Mouse (Mus musculus) megakaryocyte, embryonic 14.5 days (primary cell): Measurements from ENCODE around the gene Setmar. TPM values are rescaled to one million over a fixed set of nuclear protein-coding genes. Genes with fewer than 3 reads are reported as not detected.

Experiments used
- H3K27me3 ChIP-seq: replicated peaks from 2 replicates; pipeline ENCODE3; 2012; ENCODE audit warnings: inconsistent platforms
- H3K36me3 ChIP-seq: replicated peaks from 2 replicates; pipeline ENCODE3; 2012; ENCODE audit warnings: low read length, inconsistent platforms, mixed read lengths
- H3K4me1 ChIP-seq: 2 replicates; pipeline ENCODE4 v1.6.1; 2012; ENCODE audit warnings: inconsistent platforms
- H3K4me3 ChIP-seq: replicated peaks from 2 replicates; pipeline ENCODE3; 2012; ENCODE audit warnings: moderate library complexity, mild to moderate bottlenecking, inconsistent platforms
- H3K9me3 ChIP-seq: 2 replicates; pipeline ENCODE4 v1.6.1; 2012; ENCODE audit warnings: inconsistent platforms
- FLI1 ChIP-seq: IDR thresholded peaks from 2 replicates; pipeline ENCODE4 v1.6.1; 2012; ENCODE audit warnings: low read length, inconsistent platforms, mixed read lengths
- GATA1 ChIP-seq: IDR thresholded peaks from 3 replicates; pipeline ENCODE4 v1.6.1; 2012; ENCODE audit warnings: mixed read lengths, low read length, inconsistent platforms, borderline replicate concordance
- polyA plus RNA-seq: library from polyadenylated mRNA; stranded (reverse); fragments of >175 nt; gene quantifications from 2 replicates; pipeline ENCODE4 v1.2.3, GENCODE M21; 2012; ENCODE audit warnings: low replicate concordance; ENCODE audit not compliant: insufficient read depth

The Setmar gene
- polyA plus RNA-seq, 1 experiment: 0.51 TPM

- peaks cover 23% of the 10 kb centered on the region for H3K4me1 ChIP-seq
- no peaks in the 10 kb centered on the region for H3K27me3 ChIP-seq
- H3K9me3 ChIP-seq: no peaks in the 10 kb centered on the region
- no peak overlapping the region for H3K4me3 ChIP-seq
- no peak for TF ChIP-seq FLI1
- no peak for TF ChIP-seq GATA1
- H3K36me3 ChIP-seq: peaks cover 10% of the 10 kb centered on the region
These were observed 42.5 kb downstream of the Setmar start for GRCm38 (mm10) chr6:108107376-108107775.

DNA sequence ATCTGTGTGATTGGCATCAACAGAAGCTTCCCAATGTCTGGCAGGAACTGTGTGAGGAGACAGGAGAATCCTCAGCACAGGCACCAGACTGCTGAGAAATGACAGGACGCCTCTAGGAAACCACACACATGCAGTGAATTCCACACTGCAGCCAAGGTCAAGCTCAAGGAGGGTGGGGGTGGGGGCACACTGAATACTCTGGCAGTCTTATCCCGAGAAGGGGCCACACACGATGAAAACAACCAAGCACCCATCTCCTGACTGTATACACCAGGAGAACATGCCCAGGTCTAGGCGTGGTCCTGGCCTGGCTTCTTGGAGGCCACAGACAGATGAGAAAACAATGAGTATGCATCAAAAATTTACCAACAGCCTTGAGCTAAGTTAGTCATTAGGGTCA lies 45.5 kb downstream of the Setmar start:
- TF ChIP-seq GATA1: no peak
- no peak for TF ChIP-seq FLI1
- H3K36me3 ChIP-seq: peaks cover 9% of the 10 kb centered on the region
- H3K9me3 ChIP-seq: no peaks in the 10 kb centered on the region
- H3K4me1 ChIP-seq: peaks cover 17% of the 10 kb centered on the region
- H3K27me3 ChIP-seq: no peaks in the 10 kb centered on the region
- H3K4me3 ChIP-seq: no peak overlapping the region

DNA sequence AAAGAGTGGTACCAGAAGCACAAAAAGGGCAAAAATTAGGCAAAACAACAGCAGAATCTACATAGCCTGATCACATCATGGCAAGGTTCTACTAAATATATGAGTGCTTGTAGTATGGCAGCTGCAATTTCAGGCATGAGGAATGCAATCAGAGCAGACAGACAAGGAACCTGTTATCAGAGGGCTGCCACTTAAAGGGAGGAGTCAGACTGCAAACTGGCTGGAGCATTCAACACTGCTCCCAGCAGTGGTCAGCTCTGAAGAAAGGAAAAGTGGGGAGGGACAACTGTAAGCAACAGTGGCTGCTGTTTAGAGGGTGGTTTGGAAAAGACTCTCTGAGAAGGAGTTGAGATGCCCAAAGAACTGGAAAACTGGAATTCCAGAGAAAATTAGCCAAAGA lies 46.8 kb downstream of the Setmar start:
- Histone ChIP-seq H3K4me3 (no peak overlapping the region), H3K9me3 (no peaks in the 10 kb centered on the region), H3K4me1 (peaks cover 17% of the 10 kb centered on the region), H3K36me3 (peaks cover 6% of the 10 kb centered on the region), H3K27me3 (no peaks in the 10 kb centered on the region)
- TF ChIP-seq GATA1 (no peak), FLI1 (no peak)

GRCm38 (mm10) chr6:108114971-108115370 lies 50.1 kb downstream of the Setmar start:
- H3K9me3 ChIP-seq: no peaks in the 10 kb centered on the region
- no peak for TF ChIP-seq GATA1
- no peak for TF ChIP-seq FLI1
- no peaks in the 10 kb centered on the region for H3K27me3 ChIP-seq
- no peaks in the 10 kb centered on the region for H3K36me3 ChIP-seq
- peaks cover 13% of the 10 kb centered on the region for H3K4me1 ChIP-seq
- no peak overlapping the region for H3K4me3 ChIP-seq

DNA sequence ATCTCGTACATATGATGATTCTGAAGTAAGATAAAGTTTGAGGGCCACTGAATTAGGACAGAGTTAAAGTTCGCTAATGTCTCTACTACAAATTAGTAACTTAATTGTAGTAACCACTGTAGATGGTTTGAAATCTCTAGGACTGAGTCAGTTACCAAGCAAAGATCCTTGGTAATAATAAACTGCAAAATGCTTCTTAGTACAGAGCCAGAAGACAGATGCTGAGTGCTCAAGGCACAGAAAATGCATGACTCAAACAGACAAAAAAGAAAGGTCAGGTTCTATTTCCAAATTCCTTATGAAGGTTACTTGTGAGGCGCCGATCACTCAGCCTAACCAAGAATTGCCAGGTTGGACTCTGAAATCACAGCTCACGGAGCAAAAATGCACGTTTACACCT lies 53.0 kb downstream of the Setmar start:
- Histone ChIP-seq H3K36me3 (no peaks in the 10 kb centered on the region), H3K9me3 (peaks cover 5% of the 10 kb centered on the region; the same call in 1 of the 2 replicates), H3K4me3 (no peak overlapping the region), H3K4me1 (peaks cover 8% of the 10 kb centered on the region; the same call in 1 of the 2 replicates), H3K27me3 (no peaks in the 10 kb centered on the region)
- TF ChIP-seq GATA1: no peak
- no peak for TF ChIP-seq FLI1

GRCm38 (mm10) chr6:108125474-108125873 lies 60.6 kb downstream of the Setmar start:
- H3K4me3 ChIP-seq: no peak overlapping the region
- TF ChIP-seq FLI1 (no peak), GATA1 (no peak)
- H3K27me3 ChIP-seq: no peaks in the 10 kb centered on the region
- H3K36me3 ChIP-seq: no peaks in the 10 kb centered on the region
- peaks cover 5% of the 10 kb centered on the region; the same call in 1 of the 2 replicates for H3K9me3 ChIP-seq
- H3K4me1 ChIP-seq: no peaks in the 10 kb centered on the region

GRCm38 (mm10) chr6:108126631-108127030 lies 61.8 kb downstream of the Setmar start:
- H3K36me3 ChIP-seq: no peaks in the 10 kb centered on the region
- TF ChIP-seq GATA1 (no peak), FLI1 (no peak)
- H3K4me1 ChIP-seq: peaks cover 6% of the 10 kb centered on the region; the same call in 1 of the 2 replicates
- H3K4me3 ChIP-seq: no peak overlapping the region
- H3K9me3 ChIP-seq: no peaks in the 10 kb centered on the region
- H3K27me3 ChIP-seq: no peaks in the 10 kb centered on the region

Other genes with a start within 250 kb of the Setmar start
- gene Sumf1, start 120.5 kb downstream of the Setmar start, polyA plus RNA-seq: 3.8 and 16.6 TPM in 2 replicates
- gene Itpr1, start 148.1 kb downstream of the Setmar start, polyA plus RNA-seq: 7.9 and 8.3 TPM in 2 replicates